Mouse (Mus musculus) forebrain, embryonic 12.5 days (tissue): ENCODE data around the gene Tvp23a. TPM values are rescaled to one million over a fixed set of nuclear protein-coding genes. Genes with fewer than 3 reads are reported as not detected.
A peak's percentile ranks its signal among the peaks of the same experiment; 100 is the strongest.

ENCODE experiments used
- ATAC-seq: fragments of 200-750 bp; cut with Nextera tagmentation; 2 replicates; pipeline ENCODE4 v1.8.0; 2017; ENCODE audit warnings: moderate TSS enrichment; ENCODE audit not compliant: low FRiP score
- H3K27ac ChIP-seq: fragments of 300-500 bp; sonication (generic); 2 replicates; pipeline ENCODE4 v1.5.1; 2016; ENCODE audit warnings: mild to moderate bottlenecking
- H3K27me3 ChIP-seq: fragments of 300-500 bp; sonication (generic); 2 replicates; pipeline ENCODE4 v1.6.1; 2016; ENCODE audit warnings: mild to moderate bottlenecking
- H3K36me3 ChIP-seq: fragments of 300-500 bp; sonication (generic); replicated peaks from 2 replicates; pipeline ENCODE4 v1.6.1; 2016; ENCODE audit warnings: mild to moderate bottlenecking
- H3K4me1 ChIP-seq: fragments of 300-500 bp; sonication (generic); 2 replicates; pipeline ENCODE4 v1.6.1; 2016
- H3K4me2 ChIP-seq: fragments of 300-500 bp; sonication (generic); 2 replicates; pipeline ENCODE4 v1.6.1; 2016; ENCODE audit warnings: mild to moderate bottlenecking, moderate library complexity
- H3K4me3 ChIP-seq: fragments of 300-500 bp; sonication (generic); replicated peaks from 2 replicates; pipeline ENCODE4 v1.5.1; 2016; ENCODE audit warnings: mild to moderate bottlenecking
- H3K9ac ChIP-seq: fragments of 300-500 bp; sonication (generic); 2 replicates; pipeline ENCODE4 v1.6.1; 2016; ENCODE audit warnings: mild to moderate bottlenecking
- H3K9me3 ChIP-seq: fragments of 300-500 bp; sonication (generic); 2 replicates; pipeline ENCODE4 v1.6.1; 2016
- WGBS: fragments of 180-500 bp; shearing (Covaris S2); methylation state at CpG from one replicate; pipeline ENCODE4 v1.1.7; 2016; 5-methylcytosine and 5-hydroxymethylcytosine counted together
- polyA plus RNA-seq: library from polyadenylated mRNA; unstranded; fragments of >200 nt; fragmentation: Nextera tagmentation; extraction: Ambion mirVana; gene quantifications from 2 replicates; pipeline ENCODE4 v1.2.1, GENCODE M21; 2016

Tvp23a gene
- polyA plus RNA-seq, 1 experiment from 2014 or later: 35.0 TPM

DNA sequence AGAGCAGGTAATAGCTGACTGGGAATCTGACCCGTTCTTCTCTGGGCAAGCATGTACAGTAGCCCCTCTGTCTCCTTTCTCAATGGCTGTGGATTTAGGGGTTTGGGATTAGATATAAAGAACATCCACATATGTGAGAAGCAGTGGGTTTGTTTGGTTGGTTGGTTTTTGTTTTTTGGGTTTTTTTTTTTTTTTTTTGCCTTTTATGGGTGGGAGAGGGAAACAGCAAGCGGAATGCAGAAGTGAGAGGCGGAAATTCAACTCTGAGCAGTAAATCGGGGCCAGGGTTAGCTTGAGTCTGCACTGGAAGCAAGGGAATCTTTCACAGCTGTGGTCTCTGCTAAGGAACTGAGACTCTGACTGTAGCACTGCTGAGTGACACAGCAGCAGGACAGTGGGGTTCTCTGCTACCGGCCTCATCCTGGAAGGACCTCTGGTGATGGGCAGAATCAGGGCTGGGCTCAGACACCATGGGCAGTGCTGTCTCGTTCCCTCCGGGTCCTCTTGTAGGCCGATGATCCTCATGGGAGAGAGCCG, 29.4 kb downstream of the Tvp23a start:
- WGBS: 93% methylated on average over 9 of the region's 9 CpGs
- peaks cover 91% of the 10 kb centered on the region for H3K36me3 ChIP-seq
- no peaks in the 10 kb centered on the region for H3K27me3 ChIP-seq
- H3K4me1 ChIP-seq: peaks cover 3% of the 10 kb centered on the region
- no peak overlapping the region for H3K9ac ChIP-seq
- no peak overlapping the region for H3K27ac ChIP-seq
- H3K9me3 ChIP-seq: 0 out of 2 replicates have a peak, but pooled peaks cover 5% of the 10 kb centered on the region
- no peak overlapping the region for H3K4me2 ChIP-seq
- no peak overlapping the region for H3K4me3 ChIP-seq
- ATAC-seq: no peak

DNA sequence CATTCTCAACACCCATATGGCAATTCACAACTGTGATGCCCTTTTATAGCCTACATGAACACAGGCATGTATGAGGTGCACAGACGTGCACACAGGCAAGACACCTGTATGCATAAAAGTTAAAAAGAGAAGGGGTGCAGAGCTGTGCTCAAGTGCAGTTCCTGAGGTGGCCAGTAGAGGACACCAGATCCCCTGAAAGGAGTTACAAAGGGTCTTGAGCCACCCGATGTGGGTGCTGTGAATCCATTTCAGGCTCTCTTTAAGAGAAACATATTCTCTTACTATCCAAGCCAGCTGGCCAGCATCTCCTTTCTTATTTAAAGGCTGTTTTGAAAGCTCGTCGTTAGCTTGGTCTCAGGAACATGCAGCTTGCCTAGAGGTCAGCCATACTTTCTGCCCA, 30.3 kb downstream of the Tvp23a start:
- no peak overlapping the region for H3K9ac ChIP-seq
- 94% methylated on average over 4 of the region's 4 CpGs for WGBS
- no peaks in the 10 kb centered on the region for H3K27me3 ChIP-seq
- H3K27ac ChIP-seq: no peak overlapping the region
- H3K9me3 ChIP-seq: 0 out of 2 replicates have a peak, but pooled peaks cover 5% of the 10 kb centered on the region
- H3K4me1 ChIP-seq: peaks cover 9% of the 10 kb centered on the region
- H3K4me2 ChIP-seq: no peak overlapping the region
- no peak overlapping the region for H3K4me3 ChIP-seq
- ATAC-seq: no peak
- H3K36me3 ChIP-seq: peaks cover 81% of the 10 kb centered on the region

- no peak overlapping the region for H3K4me3 ChIP-seq
- WGBS: 74% methylated on average over 6 of the region's 6 CpGs
- H3K9me3 ChIP-seq: 0 out of 2 replicates have a peak, but pooled peaks cover 5% of the 10 kb centered on the region
- peaks cover 73% of the 10 kb centered on the region for H3K36me3 ChIP-seq
- ATAC-seq: no peak
- no peak overlapping the region for H3K27ac ChIP-seq
- no peak overlapping the region for H3K9ac ChIP-seq
- H3K4me2 ChIP-seq: no peak overlapping the region
- H3K27me3 ChIP-seq: no peaks in the 10 kb centered on the region
- peaks cover 9% of the 10 kb centered on the region for H3K4me1 ChIP-seq
Observed at GRCm38 (mm10) chr16:10415976-10416375, 31.2 kb downstream of the Tvp23a start.

- H3K27ac ChIP-seq: peak within 1 kb of the TSS; percentile 94
- peaks cover 36% of the 10 kb centered on the region for H3K36me3 ChIP-seq
- 0 out of 2 replicates have a peak, but pooled peaks cover 3% of the 10 kb centered on the region for H3K27me3 ChIP-seq
- H3K9me3 ChIP-seq: 0 out of 2 replicates have a peak, but pooled peaks cover 4% of the 10 kb centered on the region
- H3K9ac ChIP-seq: peak within 1 kb of the TSS; percentile 66
- H3K4me3 ChIP-seq: peak within 1 kb of the TSS; percentile 58
- peaks cover 9% of the 10 kb centered on the region for H3K4me1 ChIP-seq
- peak within 1 kb of the TSS; percentile 60 for H3K4me2 ChIP-seq
- 3% methylated on average over 56 of the region's 56 CpGs for WGBS
- peak; percentile 96 for ATAC-seq
Observed at GRCm38 (mm10) chr16:10411764-10412746, 35.1 kb downstream of the Tvp23a start, which contains the start of gene Nubp1. TSS of gene Nubp1 (plus strand) at chr16:10411948.

DNA sequence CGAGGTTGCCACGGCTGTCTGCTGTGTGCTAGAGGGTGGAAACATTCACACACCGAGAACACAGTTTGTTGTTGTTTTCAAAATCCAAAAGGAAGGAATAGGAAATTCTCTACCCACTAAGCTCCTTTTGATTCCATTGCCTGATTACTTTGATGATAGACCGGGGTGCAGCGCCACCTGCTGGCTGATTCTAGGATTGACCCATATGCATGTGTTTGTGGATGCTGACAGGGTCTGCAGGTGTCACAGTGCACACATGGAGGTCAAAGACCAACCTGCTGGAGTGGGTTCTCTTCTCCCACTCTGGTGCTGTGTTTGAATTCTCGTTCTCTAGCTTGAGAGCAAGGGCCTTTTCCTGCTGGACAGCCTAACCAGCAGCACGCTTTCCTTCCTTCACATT, 48.0 kb downstream of the Tvp23a start:
- Histone ChIP-seq H3K4me2 (no peak overlapping the region), H3K4me3 (no peak overlapping the region), H3K9me3 (no peaks in the 10 kb centered on the region), H3K4me1 (peaks cover 6% of the 10 kb centered on the region; the same call in 1 of the 2 replicates), H3K27me3 (peaks cover 19% of the 10 kb centered on the region), H3K27ac (no peak overlapping the region), H3K36me3 (no peaks in the 10 kb centered on the region), H3K9ac (no peak overlapping the region)
- ATAC-seq: 0 out of 2 replicates have a peak, but pooled peaks have one; percentile 30
- WGBS: 35% methylated on average over 7 of the region's 7 CpGs

DNA sequence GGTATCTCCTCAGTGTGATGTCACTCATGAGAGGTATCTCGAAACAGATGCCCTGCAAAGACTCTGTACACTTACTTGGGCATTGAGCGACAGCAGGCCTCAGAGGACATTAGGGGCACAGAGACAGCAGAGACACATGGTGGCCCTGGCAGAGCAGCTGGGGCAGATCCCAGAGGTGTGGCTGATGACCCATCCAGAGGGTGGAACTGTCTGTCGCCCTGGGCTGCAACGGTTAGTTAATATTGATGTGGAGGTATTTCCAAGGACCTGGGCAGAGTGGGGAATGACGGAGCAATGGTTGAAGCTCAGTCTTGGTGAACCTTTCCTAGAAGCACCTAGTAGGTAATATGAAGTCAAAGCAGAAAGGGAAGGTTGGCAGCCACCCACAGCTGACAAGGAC, 48.4 kb downstream of the Tvp23a start:
- Histone ChIP-seq H3K4me1 (peaks cover 6% of the 10 kb centered on the region; the same call in 1 of the 2 replicates), H3K4me2 (no peak overlapping the region), H3K36me3 (no peaks in the 10 kb centered on the region), H3K27ac (no peak overlapping the region), H3K9me3 (no peaks in the 10 kb centered on the region), H3K9ac (no peak overlapping the region), H3K4me3 (no peak overlapping the region), H3K27me3 (peaks cover 22% of the 10 kb centered on the region)
- 67% methylated on average over 5 of the region's 5 CpGs for WGBS
- no peak for ATAC-seq

DNA sequence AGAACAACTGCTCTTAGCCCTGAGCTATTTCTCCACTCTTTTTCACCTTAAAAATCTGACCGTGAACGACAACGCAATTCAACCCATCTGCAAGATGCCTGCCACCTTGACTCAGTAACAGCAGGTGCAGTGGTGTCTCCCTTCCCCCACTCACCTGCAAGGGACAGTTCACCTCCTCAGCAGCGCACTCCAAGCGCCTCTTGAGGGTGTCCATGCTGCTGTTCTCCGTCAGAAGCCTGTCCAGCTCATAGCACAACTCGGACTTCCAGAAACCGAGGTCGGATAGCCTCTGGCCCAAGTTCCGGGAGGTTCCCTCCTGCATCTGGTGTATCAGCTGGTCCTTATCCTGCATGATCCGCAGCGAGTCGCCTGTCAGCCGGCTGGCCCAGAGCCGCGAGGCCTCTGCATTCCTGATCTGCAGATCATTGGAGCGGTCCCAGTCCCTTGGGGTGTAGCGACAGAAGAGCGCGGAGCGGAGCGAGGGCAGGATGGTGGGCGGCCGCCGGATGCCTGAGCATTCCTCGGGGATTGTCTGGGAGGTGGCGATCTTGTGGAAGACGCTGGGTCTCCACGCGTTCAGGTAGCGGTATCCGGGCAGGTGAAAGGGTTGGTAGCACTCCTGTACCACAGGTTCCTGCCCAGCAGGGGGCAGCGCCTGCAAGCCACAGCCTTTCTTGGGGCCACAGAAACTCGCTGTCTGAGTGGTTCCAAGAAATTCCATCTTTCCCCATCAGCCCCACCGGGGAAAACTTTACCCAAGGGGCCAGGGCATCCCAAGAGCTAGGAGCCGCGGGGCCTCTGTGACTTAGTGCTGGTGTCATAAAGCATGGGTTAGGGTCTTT, 52.2 kb downstream of the Tvp23a start, which contains the start of gene Tekt5:
Tekt5 (minus strand) TSS at position 792 of the 842 bp plus-strand sequence.
- 7% methylated on average over 37 of the region's 37 CpGs for WGBS
- Histone ChIP-seq H3K36me3 (no peaks in the 10 kb centered on the region), H3K27ac (no peak within 1 kb of the TSS), H3K9me3 (no peaks in the 10 kb centered on the region), H3K4me3 (peak within 1 kb of the TSS; percentile 29), H3K9ac (no peak within 1 kb of the TSS), H3K4me1 (peaks cover 6% of the 10 kb centered on the region; the same call in 1 of the 2 replicates), H3K4me2 (peak within 1 kb of the TSS; percentile 52), H3K27me3 (peaks cover 22% of the 10 kb centered on the region)
- no peak for ATAC-seq

DNA sequence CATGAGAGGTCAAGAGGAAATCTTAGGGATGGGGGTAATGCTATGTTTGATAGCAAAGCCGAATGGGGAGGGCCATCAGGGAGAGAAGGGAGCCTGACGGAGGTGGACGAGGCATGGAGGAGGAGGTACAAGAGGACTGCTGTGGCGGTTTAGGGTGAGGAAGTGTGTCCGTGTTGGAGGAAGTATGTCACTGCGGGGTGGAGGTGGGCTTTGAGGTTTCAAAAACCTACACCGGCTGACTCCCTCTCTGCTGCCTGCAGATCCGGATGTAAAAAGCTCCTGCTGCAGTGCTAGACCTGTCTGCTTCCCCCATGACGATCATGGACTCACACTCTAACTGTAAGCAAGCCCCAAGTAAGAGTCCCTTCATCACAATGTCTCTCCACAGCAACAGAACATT, 54.6 kb downstream of the Tvp23a start:
- H3K4me2 ChIP-seq: no peak overlapping the region
- no peaks in the 10 kb centered on the region for H3K36me3 ChIP-seq
- no peaks in the 10 kb centered on the region for H3K9me3 ChIP-seq
- WGBS: 83% methylated on average over 9 of the region's 9 CpGs
- H3K4me3 ChIP-seq: no peak overlapping the region
- peaks cover 22% of the 10 kb centered on the region for H3K27me3 ChIP-seq
- no peak overlapping the region for H3K9ac ChIP-seq
- H3K4me1 ChIP-seq: peaks cover 6% of the 10 kb centered on the region; the same call in 1 of the 2 replicates
- no peak for ATAC-seq
- no peak overlapping the region for H3K27ac ChIP-seq

DNA sequence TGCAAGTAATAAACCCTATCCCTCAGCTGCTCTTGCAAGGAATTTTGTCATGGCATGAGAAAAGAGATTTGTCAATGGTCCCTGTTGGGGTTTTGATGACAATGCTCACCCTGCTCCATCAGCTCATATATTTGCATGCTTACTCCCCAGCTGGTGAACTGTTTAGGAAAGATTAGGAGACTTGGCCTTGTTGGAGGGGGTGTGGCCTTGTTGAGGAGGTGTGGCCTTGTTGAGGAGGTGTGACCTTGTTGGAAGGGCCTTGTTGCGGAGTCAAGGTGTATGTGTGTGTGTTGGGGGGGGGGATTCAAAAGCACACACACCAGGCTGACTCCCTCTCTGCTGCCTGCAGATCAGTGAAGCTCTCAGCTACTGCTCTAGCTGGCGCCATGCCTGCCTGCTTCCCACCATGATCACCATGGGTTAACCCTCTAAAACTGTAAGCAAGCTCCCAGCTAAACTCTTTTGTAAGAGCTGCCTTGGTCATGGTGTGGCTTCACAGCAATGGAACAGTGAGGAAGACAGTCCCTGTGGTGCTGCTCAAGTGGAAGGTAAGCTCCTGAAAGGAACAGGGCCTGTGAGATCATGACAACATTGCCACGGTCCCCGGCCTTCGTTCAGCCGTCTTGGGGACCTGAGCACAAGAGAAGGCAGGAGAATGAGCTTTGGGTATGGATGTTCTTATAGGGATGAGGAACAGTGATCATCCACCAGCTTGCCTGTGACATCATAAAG, 58.4 kb downstream of the Tvp23a start:
- Histone ChIP-seq H3K27me3 (0 out of 2 replicates have a peak, but pooled peaks cover 4% of the 10 kb centered on the region), H3K36me3 (no peaks in the 10 kb centered on the region), H3K4me1 (no peaks in the 10 kb centered on the region), H3K9me3 (no peaks in the 10 kb centered on the region), H3K4me2 (no peak overlapping the region), H3K4me3 (no peak overlapping the region), H3K9ac (no peak overlapping the region), H3K27ac (no peak overlapping the region)
- no peak for ATAC-seq
- WGBS: 93% methylated on average over 6 of the region's 6 CpGs

GRCm38 (mm10) chr16:10385261-10385660, 61.9 kb downstream of the Tvp23a start:
- H3K27ac ChIP-seq: no peak overlapping the region
- no peak overlapping the region for H3K4me2 ChIP-seq
- H3K9me3 ChIP-seq: no peaks in the 10 kb centered on the region
- WGBS: 81% methylated on average over 12 of the region's 12 CpGs
- no peak for ATAC-seq
- H3K9ac ChIP-seq: no peak overlapping the region
- no peaks in the 10 kb centered on the region for H3K4me1 ChIP-seq
- no peak overlapping the region for H3K4me3 ChIP-seq
- H3K27me3 ChIP-seq: 0 out of 2 replicates have a peak, but pooled peaks cover 4% of the 10 kb centered on the region
- H3K36me3 ChIP-seq: no peaks in the 10 kb centered on the region

GRCm38 (mm10) chr16:10384544-10384943, 62.6 kb downstream of the Tvp23a start:
- Histone ChIP-seq H3K4me1 (no peaks in the 10 kb centered on the region), H3K27me3 (0 out of 2 replicates have a peak, but pooled peaks cover 4% of the 10 kb centered on the region), H3K27ac (no peak overlapping the region), H3K9me3 (no peaks in the 10 kb centered on the region), H3K9ac (no peak overlapping the region), H3K4me2 (no peak overlapping the region), H3K4me3 (no peak overlapping the region), H3K36me3 (no peaks in the 10 kb centered on the region)
- WGBS: 66% methylated on average over 3 of the region's 3 CpGs
- ATAC-seq: no peak
